Mouse (Mus musculus) granulocyte monocyte progenitor cell, adult 5-6 weeks (primary cell): ENCODE measurements around the gene Dip2c. TPM values are rescaled to one million over a fixed set of nuclear protein-coding genes. Genes with fewer than 3 reads are reported as not detected.

Source experiments
- ATAC-seq: replicated peaks from 2 replicates; pipeline ENCODE4 v1.8.0; 2016; ENCODE audit warnings: mild to moderate bottlenecking, moderate TSS enrichment, inconsistent platforms; ENCODE audit not compliant: poor library complexity, severe bottlenecking
- total RNA-seq, 2 experiments: library from RNA; stranded (forward) in 1 of 2; stranded (reverse) in 1 of 2; fragments of 200-712, 200-1000 nt in 1 of 2; fragments of >200 nt in 1 of 2; fragmentation: Nextera tagmentation in 1 of 2; gene quantifications; 2 replicates each; pipeline ENCODE4 v1.2.3; 2014 to 2017

The Dip2c gene
- total RNA-seq, 2 experiments from 2014 or later, result 1.5 to 2.0 TPM

GRCm38 (mm10) chr13:9473383-9473782 lies 197.1 kb downstream of the Dip2c start:
- no peak for ATAC-seq

GRCm38 (mm10) chr13:9481722-9482121 lies 205.4 kb downstream of the Dip2c start:
- no peak for ATAC-seq

DNA sequence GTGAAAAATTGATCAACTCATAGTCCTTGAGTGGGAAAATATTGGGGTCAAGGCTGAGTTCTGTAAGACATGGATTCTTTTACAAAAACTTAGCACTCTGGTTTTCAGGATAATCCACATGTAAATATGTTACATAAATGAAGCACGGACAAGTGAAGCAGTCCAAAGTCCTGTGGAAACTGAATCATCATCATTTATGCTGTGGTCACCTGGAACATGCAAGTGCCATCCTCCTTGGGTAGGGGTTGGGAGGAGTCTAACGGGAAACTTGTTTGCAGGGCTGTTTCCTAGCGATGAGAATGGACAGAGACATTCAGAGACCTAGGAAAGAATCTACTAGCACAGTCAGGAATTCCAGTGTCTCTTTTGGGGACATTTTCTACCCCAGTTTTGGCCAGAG lies 213.4 kb downstream of the Dip2c start:
- ATAC-seq, result no peak

DNA sequence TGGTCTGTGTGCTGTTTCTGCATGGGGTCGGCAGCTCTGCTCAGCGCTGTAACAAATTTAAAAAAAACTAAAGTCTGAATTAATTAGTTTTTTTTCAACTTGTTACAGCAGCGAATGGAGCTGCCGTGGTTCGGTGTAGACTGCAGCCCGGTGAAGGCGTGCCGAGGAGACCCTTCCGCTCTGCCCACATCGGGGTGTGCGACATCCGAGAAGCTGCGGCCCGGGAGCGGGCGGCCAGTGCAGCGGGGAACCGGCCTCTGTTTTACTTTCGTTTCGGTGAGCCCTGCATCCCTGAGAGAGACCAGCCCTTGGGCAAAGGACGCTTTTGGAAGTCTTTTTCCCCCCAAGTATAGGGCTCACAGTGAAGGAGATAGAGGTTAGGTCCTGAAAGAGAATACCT lies 218.4 kb downstream of the Dip2c start:
- ATAC-seq, result peak; percentile 72

- no peak for ATAC-seq
Observed at GRCm38 (mm10) chr13:9504118-9504856, 228.0 kb downstream of the Dip2c start.

- no peak for ATAC-seq
Observed at GRCm38 (mm10) chr13:9538556-9538955, 262.2 kb downstream of the Dip2c start.

GRCm38 (mm10) chr13:9547698-9548344 lies 271.5 kb downstream of the Dip2c start:
- no peak for ATAC-seq

DNA sequence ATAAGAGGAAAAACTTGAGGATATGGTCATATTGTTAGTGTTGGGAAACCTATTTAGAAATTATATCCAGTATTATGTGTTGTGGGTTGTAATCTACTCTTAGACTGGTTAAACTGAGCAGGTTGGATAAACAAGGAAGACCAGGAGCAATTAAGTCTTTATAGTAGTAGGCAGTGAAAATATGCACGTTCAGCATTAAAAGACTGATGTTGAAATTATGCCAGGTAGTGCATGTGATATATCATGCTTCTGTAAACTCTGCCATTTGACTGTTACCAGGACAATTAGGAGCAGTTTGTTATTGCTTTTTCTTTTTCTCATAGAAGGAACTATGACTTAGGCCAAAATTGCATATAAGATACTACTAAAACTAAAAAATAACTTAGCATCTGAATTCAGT lies 285.8 kb downstream of the Dip2c start:
- ATAC-seq, result no peak

GRCm38 (mm10) chr13:9562921-9563320 lies 286.6 kb downstream of the Dip2c start:
- peak; percentile 72 for ATAC-seq

DNA sequence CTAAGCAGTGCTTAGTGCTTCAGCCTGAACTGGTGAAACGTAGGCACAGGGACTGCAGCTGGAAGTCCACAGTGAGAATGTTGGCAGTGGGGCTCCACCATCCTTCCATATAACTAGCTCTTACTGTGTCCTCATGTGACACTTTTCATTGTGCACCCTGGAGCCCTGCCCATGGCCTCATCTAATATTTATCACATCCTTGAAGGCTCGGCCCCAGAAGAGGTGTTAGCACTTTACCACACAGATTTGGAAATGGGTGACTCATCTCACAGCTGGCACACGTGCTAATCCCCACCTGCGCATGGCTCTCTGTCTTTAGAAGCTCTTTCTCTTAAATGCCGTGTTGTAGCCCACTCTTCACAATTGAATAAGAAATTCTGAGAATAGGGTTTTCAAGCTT lies 292.5 kb downstream of the Dip2c start:
- ATAC-seq, result no peak

DNA sequence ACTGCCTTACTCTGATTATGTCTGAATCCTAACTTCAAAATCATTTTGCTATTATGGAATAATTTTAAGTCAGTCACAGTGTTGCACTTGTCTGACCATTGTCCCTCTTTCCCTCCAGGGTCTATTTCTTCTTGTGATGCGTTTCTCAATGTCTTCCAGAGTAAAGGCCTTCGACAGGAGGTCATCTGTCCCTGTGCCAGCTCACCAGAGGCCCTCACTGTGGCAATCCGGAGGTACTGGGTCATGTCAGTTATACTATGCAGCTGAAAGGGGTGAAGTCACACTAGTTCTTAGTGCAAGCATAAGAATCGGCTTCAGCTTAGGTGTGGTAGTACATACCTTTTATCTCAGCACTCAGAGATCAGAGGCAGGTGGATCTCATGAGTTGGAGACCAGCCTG lies 300.4 kb downstream of the Dip2c start:
- ATAC-seq, result no peak

GRCm38 (mm10) chr13:9578456-9578855 lies 302.1 kb downstream of the Dip2c start:
- no peak for ATAC-seq

DNA sequence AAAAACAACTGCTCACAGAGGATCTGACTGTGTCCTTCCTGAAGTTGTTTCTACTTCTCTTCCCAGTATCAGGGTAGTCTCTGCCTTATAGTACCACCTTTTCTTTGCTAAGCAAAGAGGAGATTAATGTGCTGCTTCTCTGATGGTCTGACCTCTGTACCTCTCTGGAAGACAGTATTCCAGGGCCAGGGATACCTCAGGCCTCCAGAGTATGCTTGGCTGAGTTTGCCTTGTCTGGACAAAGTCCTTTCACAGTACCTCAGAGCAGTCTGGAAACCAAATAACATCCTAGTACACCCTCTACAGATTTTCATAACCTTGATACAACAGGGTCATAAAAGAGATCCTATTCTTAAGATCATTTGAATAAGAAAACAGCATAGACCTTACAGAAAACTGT lies 305.5 kb downstream of the Dip2c start:
- no peak for ATAC-seq

GRCm38 (mm10) chr13:9583579-9583978 lies 307.3 kb downstream of the Dip2c start:
- no peak for ATAC-seq

- ATAC-seq, result peak; percentile 93
Observed at GRCm38 (mm10) chr13:9599334-9600096, 323.2 kb downstream of the Dip2c start.

DNA sequence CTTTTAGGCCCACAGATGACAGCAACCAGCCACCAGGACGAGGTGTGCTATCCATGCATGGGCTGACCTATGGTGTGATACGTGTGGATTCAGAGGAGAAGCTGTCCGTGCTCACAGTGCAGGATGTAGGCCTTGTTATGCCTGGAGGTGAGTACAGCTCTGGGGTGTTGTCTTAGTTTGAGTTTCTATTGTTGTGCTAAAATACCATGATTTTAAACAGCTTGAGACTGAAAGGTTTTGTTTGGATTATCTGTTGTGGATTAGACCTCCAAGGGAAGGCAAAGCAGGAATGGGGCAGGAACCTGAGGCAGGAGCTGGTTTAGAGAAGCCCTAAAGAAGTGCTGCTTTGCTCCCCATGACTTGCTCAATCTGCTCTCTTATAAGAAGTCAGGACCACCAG lies 325.0 kb downstream of the Dip2c start:
- no peak for ATAC-seq

DNA sequence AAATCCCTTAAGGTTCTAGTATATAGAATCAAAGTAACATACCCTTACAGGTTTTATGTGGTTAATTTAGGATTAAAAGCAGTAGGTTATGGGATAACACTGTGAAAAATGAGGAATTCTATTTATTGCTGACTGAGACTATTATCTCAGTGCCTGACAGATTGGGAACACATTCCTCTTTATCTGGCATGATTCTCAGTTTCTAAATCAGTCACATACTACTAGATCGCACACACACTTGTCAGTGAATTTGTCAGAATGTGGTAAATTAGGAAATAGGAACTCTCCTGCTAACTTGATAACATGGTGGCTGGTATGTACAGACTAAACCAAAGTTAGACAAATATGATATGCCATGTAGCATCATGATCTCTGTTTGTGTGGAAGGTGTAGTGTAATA lies 334.9 kb downstream of the Dip2c start:
- ATAC-seq, result no peak

GRCm38 (mm10) chr13:9632684-9633083 lies 356.4 kb downstream of the Dip2c start:
- no peak for ATAC-seq

GRCm38 (mm10) chr13:9635951-9636350 lies 359.6 kb downstream of the Dip2c start:
- ATAC-seq, result no peak

DNA sequence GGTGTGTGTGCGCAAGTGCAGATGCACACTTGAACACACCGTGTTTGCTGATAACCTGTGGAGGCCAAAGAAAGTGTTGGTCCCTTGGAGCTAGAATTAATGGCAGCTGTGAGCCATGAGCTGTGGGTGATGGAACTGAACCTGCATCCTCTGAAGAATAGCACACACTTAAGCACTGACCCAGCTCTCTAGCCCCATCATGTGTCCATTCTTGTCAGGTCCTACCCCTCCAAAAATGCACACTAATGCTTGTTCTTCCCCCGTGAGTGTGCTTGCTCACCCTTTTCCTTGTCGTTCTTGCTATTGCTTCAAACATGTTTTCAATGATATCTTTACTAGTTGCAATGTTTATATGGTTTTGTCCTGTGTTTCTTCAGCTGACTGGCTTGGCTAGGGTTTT lies 360.2 kb downstream of the Dip2c start:
- ATAC-seq, result peak; percentile 74

DNA sequence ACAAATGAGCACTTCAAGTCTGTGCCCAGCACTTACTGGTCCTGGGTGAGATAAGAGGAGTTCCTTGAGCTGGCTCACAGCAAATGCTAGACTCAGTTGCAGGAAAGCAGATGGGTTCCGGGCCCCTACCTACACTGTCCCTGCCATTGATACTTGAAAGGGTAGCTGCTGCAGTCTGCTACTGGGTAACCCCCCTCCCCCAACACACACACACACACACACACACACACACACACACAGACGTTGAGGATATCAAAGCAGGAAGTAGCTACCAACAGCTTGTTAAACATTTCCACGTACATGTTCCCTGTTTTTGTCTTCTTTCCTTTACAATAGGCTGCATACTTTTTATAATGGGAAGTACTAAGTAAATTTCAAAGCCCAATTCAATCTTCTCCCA lies 361.6 kb downstream of the Dip2c start:
- ATAC-seq, result peak; percentile 63
